Mouse (Mus musculus) retina, adult 2 months (tissue): Measurements from ENCODE around the gene Hist2h2ac.
"Not testable (repeated sequence)": the region's sequence is repeated elsewhere in the genome, so short reads cannot be mapped to it uniquely, and the experiment has no call there.

Experiments used
- DNase-seq: peaks from one replicate; pipeline ENCODE4 v3.0.0-alpha.2; 2012; ENCODE audit warnings: low read depth, low spot score

Gene Hist2h2ac

GRCm38 (mm10) chr3:96230404-96230803 is 9.7 kb upstream of the Hist2h2ac start:
- DNase-seq = no peak

GRCm38 (mm10) chr3:96228828-96229227 is 8.1 kb upstream of the Hist2h2ac start:
- no peak for DNase-seq

DNA sequence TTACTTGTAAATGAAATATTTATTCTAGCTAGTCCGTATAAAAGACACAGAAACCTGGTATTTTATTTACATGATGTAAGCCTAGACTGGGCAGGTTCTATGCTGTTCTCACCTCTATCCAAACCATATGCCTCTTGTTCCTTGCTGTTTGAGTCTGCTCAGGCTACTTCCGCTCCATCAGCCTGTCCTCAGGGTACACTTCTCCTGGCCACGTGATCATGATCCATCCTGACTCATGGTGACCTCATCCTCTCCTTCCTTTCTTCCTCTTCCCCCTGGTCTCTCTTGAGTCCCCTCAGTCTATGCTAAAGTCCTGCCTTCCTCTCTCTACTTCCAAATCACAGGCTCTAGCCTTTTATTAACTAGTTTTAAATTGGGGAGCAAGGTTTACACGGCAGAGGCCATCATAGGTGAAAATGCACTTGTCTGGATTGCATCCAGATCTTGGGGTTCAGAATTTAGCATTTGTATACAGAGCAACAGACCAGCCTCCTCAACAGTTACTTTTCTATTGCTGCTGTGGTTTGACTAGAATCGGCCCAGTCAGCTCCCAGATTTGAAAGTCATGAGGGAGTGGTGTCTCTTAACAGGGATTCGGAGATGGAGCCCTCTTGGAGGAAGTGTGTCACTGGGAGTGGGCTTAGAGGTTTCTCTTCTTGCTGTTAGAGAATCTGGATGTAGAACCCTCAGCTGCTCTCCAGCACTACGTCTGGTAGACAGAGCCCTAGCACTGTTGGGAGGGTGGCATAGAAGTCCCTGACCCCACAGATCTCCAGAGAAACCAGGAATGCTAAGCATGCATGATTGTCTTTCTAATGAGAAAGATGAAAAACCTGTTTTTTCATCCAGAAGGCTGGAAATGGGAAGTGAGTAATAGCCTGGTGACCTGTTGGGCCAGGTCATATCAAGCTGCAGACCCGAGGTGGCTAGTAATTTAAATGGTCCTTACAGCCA is 6.3 kb upstream of the Hist2h2ac start:
- no peak for DNase-seq

GRCm38 (mm10) chr3:96225421-96225820 is 4.7 kb upstream of the Hist2h2ac start:
- DNase-seq = no peak

DNA sequence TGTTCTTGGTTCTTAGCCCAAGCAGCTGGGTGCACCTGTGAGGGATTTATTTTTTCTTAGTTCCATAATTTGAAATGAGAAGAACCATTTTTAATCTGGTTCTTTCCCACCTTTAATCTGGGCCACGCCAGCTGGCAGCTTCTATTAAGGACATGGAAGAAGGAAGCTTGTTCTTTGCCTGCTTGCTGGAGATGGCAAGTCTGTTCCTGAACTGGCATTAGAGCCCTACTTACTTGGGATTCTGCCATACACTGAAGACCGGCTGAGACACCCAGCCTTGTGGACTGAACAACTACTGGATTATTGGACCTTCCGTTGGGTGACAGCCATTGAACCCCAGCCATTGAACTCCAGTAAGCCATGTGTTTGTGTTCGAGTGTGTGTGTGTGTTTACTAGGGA is 2.1 kb upstream of the Hist2h2ac start:
- no peak for DNase-seq

DNA sequence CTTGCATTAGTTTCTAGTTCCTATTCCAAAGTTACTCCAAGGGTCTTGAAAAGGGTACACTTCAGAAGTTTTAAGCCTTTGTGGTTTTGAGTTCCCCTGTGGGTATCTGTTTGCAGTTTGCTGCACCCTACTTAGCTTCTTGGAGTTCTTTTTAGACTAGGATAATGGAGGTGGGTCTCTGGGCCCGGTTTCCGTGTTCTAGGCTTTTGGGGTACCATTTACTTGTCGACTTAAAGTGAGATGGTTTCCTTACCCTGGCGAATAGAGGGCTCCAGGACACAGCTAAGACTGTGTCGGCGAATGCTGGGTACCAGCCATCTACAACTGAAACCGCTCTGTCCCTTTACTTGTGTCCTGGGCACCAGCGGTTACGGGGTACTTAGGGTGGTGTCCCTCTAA is 959 bp upstream of the Hist2h2ac start:
- no peak for DNase-seq

DNA sequence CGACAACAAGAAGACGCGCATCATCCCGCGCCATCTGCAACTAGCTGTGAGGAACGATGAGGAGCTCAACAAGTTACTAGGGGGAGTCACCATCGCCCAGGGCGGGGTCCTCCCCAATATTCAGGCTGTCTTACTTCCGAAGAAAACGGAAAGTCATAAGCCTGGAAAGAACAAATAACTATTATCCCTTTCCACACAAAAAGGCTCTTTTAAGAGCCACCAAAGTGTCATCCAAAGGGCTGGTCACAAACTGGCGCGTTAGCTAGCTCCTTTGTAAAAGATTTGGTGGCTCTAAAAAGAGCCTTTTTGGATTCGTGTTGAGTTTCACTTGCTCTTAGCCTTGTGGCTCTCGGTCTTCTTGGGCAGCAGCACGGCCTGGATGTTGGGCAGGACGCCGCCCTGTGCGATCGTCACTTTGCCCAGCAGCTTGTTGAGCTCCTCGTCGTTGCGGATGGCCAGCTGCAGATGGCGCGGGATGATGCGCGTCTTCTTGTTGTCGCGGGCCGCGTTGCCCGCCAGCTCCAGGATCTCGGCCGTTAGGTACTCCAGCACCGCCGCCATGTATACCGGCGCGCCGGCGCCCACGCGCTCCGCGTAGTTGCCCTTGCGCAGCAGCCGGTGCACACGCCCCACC is 432 bp downstream of the Hist2h2ac start:
- not testable (repeated sequence) for DNase-seq

GRCm38 (mm10) chr3:96219661-96220130 is 984 bp downstream of the Hist2h2ac start, which contains the start of the genes Bola1 and Hist2h2ab:
Gene Bola1 (minus strand): TSS chr3:96219709.
Gene Hist2h2ab (plus strand): TSS chr3:96219865.
- no peak for DNase-seq

DNA sequence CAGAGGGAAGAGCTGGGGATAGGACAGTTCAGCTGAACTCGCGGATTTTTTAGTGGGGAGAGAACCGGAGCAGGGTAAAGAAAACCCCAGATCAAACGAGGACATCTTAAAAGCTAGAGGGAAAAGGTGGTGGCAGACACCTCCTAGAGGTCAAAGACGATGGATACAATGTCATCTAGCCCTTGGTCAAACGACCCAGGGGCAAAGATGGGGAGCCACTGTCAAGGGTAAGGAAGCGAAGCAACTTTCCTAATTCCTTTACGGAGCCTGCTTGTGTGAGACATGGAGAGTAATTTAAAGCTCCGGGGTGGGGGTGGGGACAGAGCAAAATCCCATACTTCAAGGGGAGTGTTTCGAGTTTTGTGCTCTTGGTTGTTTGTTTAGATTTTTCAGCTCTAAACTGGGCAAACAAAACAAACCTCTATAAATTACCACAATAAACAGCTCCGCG is 1.5 kb downstream of the Hist2h2ac start:
- no peak for DNase-seq

GRCm38 (mm10) chr3:96209242-96209641 is 11.4 kb downstream of the Hist2h2ac start:
- no peak for DNase-seq

DNA sequence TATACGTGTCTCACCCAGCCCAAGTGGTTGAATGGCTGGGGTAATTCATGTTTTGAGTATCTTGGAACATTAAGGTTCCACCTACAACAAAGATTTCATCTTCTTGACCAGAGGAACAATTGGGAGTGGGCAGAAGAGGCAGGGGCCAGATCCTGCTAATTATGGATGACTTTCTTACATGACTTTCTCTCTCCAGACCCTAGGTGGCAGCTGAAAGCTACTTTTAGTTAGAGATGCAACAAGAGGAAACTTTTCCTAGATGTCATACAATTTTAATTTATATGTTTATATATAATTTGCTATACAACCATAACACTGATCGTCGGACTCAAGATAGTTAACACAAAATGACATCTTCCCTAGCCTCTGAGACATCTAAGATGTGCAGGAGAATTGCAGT is 12.9 kb downstream of the Hist2h2ac start:
- no peak for DNase-seq

DNA sequence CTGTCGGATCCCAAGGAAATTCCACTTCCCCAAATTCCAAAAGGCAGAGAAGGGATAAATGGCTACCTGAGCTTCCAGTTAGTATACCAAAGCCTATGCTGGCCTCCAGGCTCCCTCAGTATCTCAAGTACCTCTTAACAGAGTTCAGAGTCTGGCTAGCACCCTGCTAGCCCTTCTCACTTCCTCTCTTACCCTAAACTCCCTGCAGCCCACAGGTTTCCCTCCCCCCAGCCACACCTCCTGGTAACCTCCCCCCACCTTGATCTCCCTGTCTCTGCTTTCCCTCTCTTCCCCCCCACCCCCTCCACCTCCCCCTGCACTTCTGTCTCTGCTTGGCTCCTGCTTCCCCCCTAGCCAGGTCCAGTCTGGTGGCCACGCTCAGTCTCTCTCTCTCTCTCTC is 20.9 kb downstream of the Hist2h2ac start:
- no peak for DNase-seq

- DNase-seq = not testable (repeated sequence)
Observed at GRCm38 (mm10) chr3:96198601-96199251, 22.0 kb downstream of the Hist2h2ac start.

DNA sequence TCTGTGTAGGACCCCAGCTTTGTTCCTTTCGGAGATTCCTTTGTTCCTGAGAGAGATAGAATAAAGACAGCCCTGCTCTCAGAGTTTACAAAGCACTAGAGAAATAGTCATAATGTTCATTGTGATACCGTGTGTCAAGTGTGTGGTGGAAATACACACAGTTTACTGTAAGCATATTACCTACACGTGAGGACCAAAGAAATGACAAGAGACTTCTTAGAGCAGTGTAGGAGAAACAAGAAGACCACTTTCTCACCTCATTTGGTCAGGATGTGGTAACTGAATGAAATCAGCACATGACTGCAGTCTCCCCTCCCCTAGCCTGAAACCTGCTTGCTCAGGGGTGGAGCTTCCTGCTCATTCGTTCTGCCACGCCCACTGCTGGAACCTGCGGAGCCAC is 22.5 kb downstream of the Hist2h2ac start:
- no peak for DNase-seq

- DNase-seq = no peak
Observed at GRCm38 (mm10) chr3:96197129-96197749, 23.4 kb downstream of the Hist2h2ac start.

DNA sequence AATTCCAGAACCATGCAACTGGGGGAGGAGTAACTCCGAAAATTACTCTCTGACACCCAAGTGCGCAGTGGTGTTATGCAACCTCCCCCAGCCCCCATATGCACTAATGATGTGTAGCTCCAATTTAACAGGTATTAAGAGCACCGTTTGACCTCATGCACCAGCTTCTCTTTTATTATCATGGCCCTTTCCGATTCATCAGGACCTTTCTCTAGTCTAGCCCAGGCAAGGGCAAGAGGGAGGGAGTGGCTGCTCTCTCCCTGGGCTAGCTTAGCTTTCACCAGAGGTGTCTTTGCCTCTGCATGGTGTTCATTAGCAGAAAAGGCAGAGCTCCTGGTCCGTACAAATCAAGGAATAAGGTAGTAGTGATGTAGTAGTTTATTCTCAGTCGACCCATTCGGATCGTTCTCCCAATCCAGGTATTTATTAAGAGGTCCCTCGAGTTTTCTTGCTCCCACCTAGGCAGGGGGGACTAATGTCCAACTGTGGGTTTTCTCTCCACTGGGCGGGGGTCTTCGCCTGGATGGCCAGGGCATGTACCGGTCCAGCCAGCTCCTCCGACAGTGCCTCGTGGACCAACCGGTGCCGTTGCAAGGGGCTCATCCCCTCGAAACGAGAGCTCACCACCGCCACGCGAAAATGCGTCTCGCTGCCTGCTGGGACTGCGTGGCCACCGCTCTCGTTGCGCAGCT is 24.1 kb downstream of the Hist2h2ac start:
- no peak for DNase-seq

GRCm38 (mm10) chr3:96195616-96196313 is 24.9 kb downstream of the Hist2h2ac start:
- DNase-seq = no peak

- no peak for DNase-seq
Observed at GRCm38 (mm10) chr3:96194966-96195365, 25.7 kb downstream of the Hist2h2ac start.

DNA sequence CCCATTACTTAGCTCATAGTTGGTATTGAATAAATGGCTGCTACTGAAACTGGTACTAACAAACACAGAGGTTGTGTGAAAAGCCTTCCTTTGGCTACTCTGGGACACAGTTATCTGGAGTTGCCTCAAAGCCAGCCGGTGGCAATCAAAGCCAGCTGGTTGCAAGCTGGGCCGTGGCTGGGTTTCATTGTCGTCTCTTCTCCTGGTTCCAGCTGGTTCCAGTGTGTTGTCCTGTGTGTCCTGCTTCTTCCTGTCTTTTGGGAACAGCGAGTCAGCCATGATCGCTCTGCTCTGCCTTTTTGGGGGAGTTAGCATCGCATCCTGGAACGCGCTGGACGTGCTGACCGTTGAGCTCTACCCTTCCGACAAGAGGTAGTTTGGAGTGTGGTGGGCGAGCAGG is 27.7 kb downstream of the Hist2h2ac start:
- no peak for DNase-seq

- no peak for DNase-seq
Observed at GRCm38 (mm10) chr3:96182382-96182776, 38.3 kb downstream of the Hist2h2ac start.
